22 mouse cellular contexts compared by ENCODE assay signal in genomic region chr5:104023289-104024020, GRCm38 (mm10). TPM values are rescaled to one million over a fixed set of nuclear protein-coding genes. Genes with fewer than 3 reads are reported as not detected.
DNase-seq lines count a peak whose midpoint lies in the region; ATAC-seq and TF ChIP-seq lines count a peak whose summit lies in the region.
"Had no signal": no experiment of that assay in that cellular context is flagged by ENCODE, and none has a peak within 500 bp of the region (broad histone marks: within the 10 kb centered on the region; RNA-seq: fewer than 3 reads in every experiment).

No protein-coding gene starts in this region.

- no peak for ATAC-seq in lung, embryonic 14.5 days (ENCODE audit: insufficient read depth)
- ATAC-seq in liver, embryonic 13.5 days (ENCODE audit: low read depth), result no peak
- ATAC-seq in neural tube, embryonic 15.5 days (ENCODE audit: low FRiP score), result no peak
- no peak for ATAC-seq in cerebellum, adult (ENCODE audit: insufficient number of reproducible peaks, low FRiP score, low TSS enrichment)

- H3K4me3 ChIP-seq in lung, embryonic 14.5 days (ENCODE audit: low read depth, low read length), result no peak overlapping the region
- no peak overlapping the region for H3K4me3 ChIP-seq in lung, adult 2 months (replicated peaks; ENCODE audit: extremely low read depth, low read depth, low read length)
- H3K4me3 ChIP-seq in ES-E14 (ENCODE audit: insufficient read depth in 1 of 2, low read depth in 1 of 2, low read length in 2 of 2, poor library complexity in 1 of 2, severe bottlenecking in 1 of 2), result no peak overlapping the region; a peak in 1 of 4 replicates
- H3K4me3 ChIP-seq in liver, embryonic 13.5 days (replicated peaks), result no peak overlapping the region
- H3K4me3 ChIP-seq in small intestine, adult 2 months (ENCODE audit: low read depth, low read length), result no peak overlapping the region
- no peak overlapping the region for H3K4me3 ChIP-seq in neural tube, embryonic 15.5 days (replicated peaks)
- H3K4me3 ChIP-seq: embryonic facial prominence, embryonic 12.5 days; forebrain, embryonic 10.5 days; heart, adult 2 months had no signal

- no peak for TF ChIP-seq POLR2A in lung, adult 2 months (IDR thresholded peaks at IDR 0.05; ENCODE audit: borderline replicate concordance, extremely low read depth, low read depth, low read length)
- TF ChIP-seq POLR2A in small intestine, adult 2 months (IDR thresholded peaks at IDR 0.05; ENCODE audit: low read depth, low read length), result no peak

- no peaks in the 10 kb centered on the region for H3K27me3 ChIP-seq in lung, embryonic 14.5 days (ENCODE audit: insufficient read depth, low read length)
- no peaks in the 10 kb centered on the region for H3K27me3 ChIP-seq in liver, embryonic 13.5 days
- no peaks in the 10 kb centered on the region for H3K27me3 ChIP-seq in small intestine, adult 2 months (ENCODE audit: control insufficient read depth, insufficient read depth, low read length)
- H3K27me3 ChIP-seq in neural tube, embryonic 15.5 days (replicated peaks), result 0 out of 2 replicates have a peak, but pooled peaks cover 4% of the 10 kb centered on the region

- in situ Hi-C loops in ES-E14 (cut with MboI; ENCODE audit: low sequenced_read_pairs in 2 of 2, unreplicated experiment in 2 of 2), result no loop called here

- WGBS in lung, embryonic 14.5 days, result 56% methylated on average over 8 of the region's 8 CpGs
- 53% methylated on average over 8 of the region's 8 CpGs for WGBS in lung, adult 2 months
- WGBS in liver, embryonic 13.5 days (ENCODE audit: insufficient replicate concordance), result 29% methylated on average over 8 of the region's 8 CpGs
- WGBS in small intestine, adult 2 months, result 34% methylated on average over 8 of the region's 8 CpGs
- WGBS in neural tube, embryonic 15.5 days, result 80% methylated on average over 8 of the region's 8 CpGs

- H3K27ac ChIP-seq in lung, embryonic 14.5 days (ENCODE audit: low read depth), result peak overlapping the region; percentile 19; the same call in 1 of the 2 replicates
- H3K27ac ChIP-seq in ES-E14 (ENCODE audit: insufficient read depth, low read depth, low read length, poor library complexity, severe bottlenecking), result peak overlapping the region; percentile 2; the same call in 1 of the 2 replicates
- H3K27ac ChIP-seq in liver, embryonic 13.5 days, result no peak overlapping the region
- H3K27ac ChIP-seq in small intestine, adult 2 months (ENCODE audit: insufficient read depth, low read depth, low read length), result peak overlapping the region; percentile 63
- no peak overlapping the region for H3K27ac ChIP-seq in neural tube, embryonic 15.5 days (replicated peaks)
- H3K27ac ChIP-seq: embryonic facial prominence, embryonic 12.5 days; forebrain, embryonic 10.5 days; limb, embryonic 15.5 days had no signal

- no peak for TF ChIP-seq CTCF in lung, embryonic 14.5 days (IDR thresholded peaks at IDR 0.05; ENCODE audit: low read depth)
- no peak for TF ChIP-seq CTCF in lung, adult 2 months (IDR thresholded peaks at IDR 0.05; ENCODE audit: insufficient read depth, low read length)
- TF ChIP-seq CTCF in small intestine, adult 2 months (IDR thresholded peaks at IDR 0.05; ENCODE audit: extremely low read depth, insufficient read length, insufficient replicate concordance, low read depth, low read length), result no peak

- no peak overlapping the region for H3K9ac ChIP-seq in lung, embryonic 14.5 days
- H3K9ac ChIP-seq in ES-E14 (ENCODE audit: insufficient read depth, low read depth, low read length, poor library complexity, severe bottlenecking), result no peak overlapping the region; the same call in 1 of the 2 replicates
- H3K9ac ChIP-seq in liver, embryonic 13.5 days, result no peak overlapping the region
- no peak overlapping the region for H3K9ac ChIP-seq in neural tube, embryonic 15.5 days (replicated peaks)
- H3K9ac ChIP-seq: embryonic facial prominence, embryonic 12.5 days; limb, embryonic 15.5 days had no signal

- no peaks in the 10 kb centered on the region for H3K9me3 ChIP-seq in lung, embryonic 14.5 days (ENCODE audit: low read depth, low read length)
- no peaks in the 10 kb centered on the region for H3K9me3 ChIP-seq in ES-E14 (ENCODE audit: control insufficient read depth, insufficient read depth, low read depth, low read length)
- H3K9me3 ChIP-seq in liver, embryonic 13.5 days (replicated peaks), result no peaks in the 10 kb centered on the region
- no peaks in the 10 kb centered on the region for H3K9me3 ChIP-seq in neural tube, embryonic 15.5 days (replicated peaks)
- H3K9me3 ChIP-seq: embryonic facial prominence, embryonic 12.5 days; forebrain, embryonic 10.5 days; limb, embryonic 15.5 days had no signal

- 0 out of 2 replicates have a peak overlapping the region, but pooled peaks have one; percentile 1 for H3K4me2 ChIP-seq in lung, embryonic 14.5 days
- peak overlapping the region; percentile 18 for H3K4me2 ChIP-seq in liver, embryonic 13.5 days
- H3K4me2 ChIP-seq in neural tube, embryonic 15.5 days, result no peak overlapping the region

- no peak for DNase-seq in lung, embryonic 14.5 days
- no peak for DNase-seq in lung, adult 2 months
- DNase-seq in ES-E14 (ENCODE audit: low read depth, low spot score), result no peak
- no peak for DNase-seq in liver, embryonic 13.5 days
- DNase-seq in Muller cell, postnatal 12 days (ENCODE audit: inconsistent ontology term), result no peak
- DNase-seq: cerebellum, postnatal 25 days; heart, adult 2 months; heart, postnatal 10 days; thymus, postnatal 36 days had no signal

- H3K4me1 ChIP-seq in lung, embryonic 14.5 days (ENCODE audit: insufficient read depth), result peaks cover 6% of the 10 kb centered on the region
- peaks cover 18% of the 10 kb centered on the region for H3K4me1 ChIP-seq in lung, adult 2 months (ENCODE audit: control insufficient read depth, insufficient read depth, low read length)
- H3K4me1 ChIP-seq in ES-E14 (ENCODE audit: control insufficient read depth in 2 of 2, insufficient read depth in 2 of 2, low read length in 2 of 2, poor library complexity in 1 of 2), result peaks cover 19 to 21% of the 10 kb centered on the region in 2 experiments
- peaks cover 51% of the 10 kb centered on the region for H3K4me1 ChIP-seq in liver, embryonic 13.5 days (replicated peaks)
- peaks cover 27% of the 10 kb centered on the region for H3K4me1 ChIP-seq in small intestine, adult 2 months (ENCODE audit: control insufficient read depth, insufficient read depth, insufficient read length, low read length)
- peaks cover 28% of the 10 kb centered on the region for H3K4me1 ChIP-seq in neural tube, embryonic 15.5 days

- no peaks in the 10 kb centered on the region for H3K36me3 ChIP-seq in lung, embryonic 14.5 days (ENCODE audit: insufficient read depth)
- no peaks in the 10 kb centered on the region for H3K36me3 ChIP-seq in ES-E14 (ENCODE audit: control insufficient read depth, insufficient read depth, low read length, poor library complexity, severe bottlenecking)
- no peaks in the 10 kb centered on the region for H3K36me3 ChIP-seq in liver, embryonic 13.5 days
- peaks cover under 1% of the 10 kb centered on the region; the same call in 1 of the 2 replicates for H3K36me3 ChIP-seq in small intestine, adult 2 months (ENCODE audit: control insufficient read depth, insufficient read depth, low read length)
- H3K36me3 ChIP-seq in neural tube, embryonic 15.5 days, result no peaks in the 10 kb centered on the region
- H3K36me3 ChIP-seq: embryonic facial prominence, embryonic 12.5 days; forebrain, embryonic 10.5 days; limb, embryonic 15.5 days had no signal

TF ChIP-seq in ES-E14, 5 proteins besides CTCF, POLR2A, EP300 and RAD21:
- TF ChIP-seq HCFC1 (IDR thresholded peaks at IDR 0.05; ENCODE audit: borderline replicate concordance, insufficient read depth, low read length) (no peak), ZNF384 (IDR thresholded peaks at IDR 0.05; ENCODE audit: low read depth, low read length) (no peak), MAFK (IDR thresholded peaks at IDR 0.05; ENCODE audit: insufficient read depth, low read depth, low read length) (no peak), CHD2 (IDR thresholded peaks at IDR 0.05; ENCODE audit: low read depth, low read length) (no peak), ZC3H11A (IDR thresholded peaks at IDR 0.05; ENCODE audit: borderline replicate concordance, low read depth, low read length) (no peak)

RNA-seq across cellular contexts. Expression of gene Hsd17b11, which starts 1.7 kb away (rescaled TPM):
- polyA plus RNA-seq in lung, embryonic 14.5 days (2014; fragmentation: Nextera tagmentation; extraction: Ambion mirVana), result 4.2 and 4.4 TPM in 2 replicates
- 39.8 and 53.1 TPM in 2 replicates for polyA plus RNA-seq in lung, adult 2 months (2012; rRNA removed)
- 45.6 and 78.4 TPM in 2 replicates for total RNA-seq in ES-E14 (2012; rRNA removed)
- polyA plus RNA-seq in liver, embryonic 13.5 days (2015; fragmentation: Nextera tagmentation; extraction: Ambion mirVana), result 2.1 and 2.6 TPM in 2 replicates
- polyA plus RNA-seq in small intestine, adult 2 months (2012; rRNA removed), result 46.9 and 109 TPM in 2 replicates
- 4.3 TPM in 2 replicates for polyA plus RNA-seq in neural tube, embryonic 15.5 days (2015; fragmentation: Nextera tagmentation; extraction: Ambion mirVana)

RNA-seq across cellular contexts. Expression of gene Nudt9, which starts 22.7 kb away (rescaled TPM):
- 62.0 and 66.6 TPM in 2 replicates for polyA plus RNA-seq in lung, embryonic 14.5 days (2014; fragmentation: Nextera tagmentation; extraction: Ambion mirVana)
- 51.1 and 61.6 TPM in 2 replicates for polyA plus RNA-seq in lung, adult 2 months (2012; rRNA removed)
- 55.4 and 75.6 TPM in 2 replicates for total RNA-seq in ES-E14 (2012; rRNA removed)
- 84.0 and 89.0 TPM in 2 replicates for polyA plus RNA-seq in liver, embryonic 13.5 days (2015; fragmentation: Nextera tagmentation; extraction: Ambion mirVana)
- polyA plus RNA-seq in small intestine, adult 2 months (2012; rRNA removed), result 24.6 and 58.0 TPM in 2 replicates
- 73.0 and 73.2 TPM in 2 replicates for polyA plus RNA-seq in neural tube, embryonic 15.5 days (2015; fragmentation: Nextera tagmentation; extraction: Ambion mirVana)

RNA-seq across cellular contexts. Expression of gene Hsd17b13, which starts 46.2 kb away (rescaled TPM):
- polyA plus RNA-seq in lung, embryonic 14.5 days (2014; fragmentation: Nextera tagmentation; extraction: Ambion mirVana), result 0.23 and 0.61 TPM in 2 replicates
- 0.14 TPM in 1 of 2 replicates, not detected in the other for polyA plus RNA-seq in lung, adult 2 months (2012; rRNA removed)
- not detected in 2 replicates for total RNA-seq in ES-E14 (2012; rRNA removed)
- 1.3 and 1.9 TPM in 2 replicates for polyA plus RNA-seq in liver, embryonic 13.5 days (2015; fragmentation: Nextera tagmentation; extraction: Ambion mirVana)
- polyA plus RNA-seq in small intestine, adult 2 months (2012; rRNA removed), result 5.7 and 6.0 TPM in 2 replicates
- 0.95 TPM in 1 of 2 replicates, not detected in the other for polyA plus RNA-seq in neural tube, embryonic 15.5 days (2015; fragmentation: Nextera tagmentation; extraction: Ambion mirVana)
- total RNA-seq: adrenal gland, adult 18-20 months; heart, adult 2 months; heart, postnatal 10 days; layer of hippocampus, adult 18-20 months had no signal
- polyA plus RNA-seq: embryonic facial prominence, embryonic 12.5 days; forebrain, embryonic 10.5 days; heart, adult 2 months; kidney, embryonic 14.5 days; midbrain, embryonic 16.5 days; neural tube, embryonic 11.5 days had no signal

RNA-seq across cellular contexts. Expression of gene Gm17660, which starts 54.0 kb away (rescaled TPM):
- not detected in 2 replicates for polyA plus RNA-seq in lung, embryonic 14.5 days (2014; fragmentation: Nextera tagmentation; extraction: Ambion mirVana)
- not detected in 2 replicates for polyA plus RNA-seq in lung, adult 2 months (2012; rRNA removed)
- total RNA-seq in ES-E14 (2012; rRNA removed), result not detected in 2 replicates
- polyA plus RNA-seq in liver, embryonic 13.5 days (2015; fragmentation: Nextera tagmentation; extraction: Ambion mirVana), result not detected in 2 replicates
- not detected in 2 replicates for polyA plus RNA-seq in small intestine, adult 2 months (2012; rRNA removed)
- not detected in 2 replicates for polyA plus RNA-seq in neural tube, embryonic 15.5 days (2015; fragmentation: Nextera tagmentation; extraction: Ambion mirVana)
- total RNA-seq: adrenal gland, adult 18-20 months; heart, adult 2 months; heart, postnatal 10 days; layer of hippocampus, adult 18-20 months; left cerebral cortex, postnatal 10 days had no signal
- polyA plus RNA-seq: embryonic facial prominence, embryonic 12.5 days; heart, adult 2 months; kidney, embryonic 14.5 days; limb, embryonic 15.5 days; midbrain, embryonic 16.5 days; neural tube, embryonic 11.5 days; stomach, embryonic 14.5 days had no signal

Comparison
In these comparisons a context has a peak if more than half of its experiments do, and no peak if none do; other contexts are left out.
1. H3K27ac ChIP-seq: peak in lung, embryonic 14.5 days (single experiment), ES-E14 (single experiment) and small intestine, adult 2 months (single experiment); none in liver, embryonic 13.5 days (single experiment) and neural tube, embryonic 15.5 days (single experiment).